Mouse (Mus musculus) brain, adult 2 months (tissue): ENCODE measurements around the gene Amhr2.

Experiments used
- DNase-seq: peaks from one replicate; pipeline ENCODE4 v3.0.0; 2011; ENCODE audit warnings: low read depth, low spot score

Gene Amhr2

GRCm38 (mm10) chr15:102445146-102445545, at the start of gene Amhr2:
TSS of gene Amhr2 (plus strand) at chr15:102445367.
- DNase-seq: no peak

GRCm38 (mm10) chr15:102398629-102399028, 46.5 kb upstream of the Amhr2 start:
- no peak for DNase-seq

GRCm38 (mm10) chr15:102399229-102400221, 45.6 kb upstream of the Amhr2 start:
- DNase-seq: peak; percentile 66

GRCm38 (mm10) chr15:102400476-102401045, 44.6 kb upstream of the Amhr2 start:
- DNase-seq: no peak

- DNase-seq: no peak
Measured at GRCm38 (mm10) chr15:102401278-102401677, 43.9 kb upstream of the Amhr2 start.

- no peak for DNase-seq
Measured at GRCm38 (mm10) chr15:102402210-102402609, 43.0 kb upstream of the Amhr2 start.

- no peak for DNase-seq
Measured at GRCm38 (mm10) chr15:102404608-102405488, 40.3 kb upstream of the Amhr2 start.

- peak; percentile 100 for DNase-seq
Measured at GRCm38 (mm10) chr15:102405489-102406195, 39.5 kb upstream of the Amhr2 start, which contains the start of gene Sp1. TSS of gene Sp1 (plus strand) at chr15:102406143.

- DNase-seq: peak; percentile 75
Measured at GRCm38 (mm10) chr15:102406196-102406911, 38.8 kb upstream of the Amhr2 start.

- DNase-seq: peak; percentile 41
Measured at GRCm38 (mm10) chr15:102406912-102407580, 38.1 kb upstream of the Amhr2 start.

GRCm38 (mm10) chr15:102407681-102408557, 37.2 kb upstream of the Amhr2 start:
- DNase-seq: no peak

- DNase-seq: no peak
Measured at GRCm38 (mm10) chr15:102408558-102409130, 36.5 kb upstream of the Amhr2 start.

- DNase-seq: no peak
Measured at GRCm38 (mm10) chr15:102409286-102409685, 35.9 kb upstream of the Amhr2 start.

GRCm38 (mm10) chr15:102411077-102411476, 34.1 kb upstream of the Amhr2 start:
- no peak for DNase-seq

- no peak for DNase-seq
Measured at GRCm38 (mm10) chr15:102413687-102414086, 31.5 kb upstream of the Amhr2 start.

- DNase-seq: no peak
Measured at GRCm38 (mm10) chr15:102417524-102417923, 27.6 kb upstream of the Amhr2 start.

GRCm38 (mm10) chr15:102420986-102421385, 24.2 kb upstream of the Amhr2 start:
- no peak for DNase-seq

GRCm38 (mm10) chr15:102421437-102421836, 23.7 kb upstream of the Amhr2 start:
- peak; percentile 84 for DNase-seq
